Mouse (Mus musculus) heart, postnatal 0 days (tissue): ENCODE results near the gene Arrb2. TPM values are rescaled to one million over a fixed set of nuclear protein-coding genes. Genes with fewer than 3 reads are reported as not detected.

Experiments used
- ATAC-seq: fragments of 200-750 bp; cut with Nextera tagmentation; 2 replicates; pipeline ENCODE4 v1.8.0; 2017; ENCODE audit warnings: low read depth, moderate number of reproducible peaks, moderate library complexity; ENCODE audit not compliant: insufficient read depth
- DNase-seq: peaks from one replicate; pipeline ENCODE4 v3.0.0-alpha.2; 2016; ENCODE audit warnings: low spot score
- H3K27ac ChIP-seq: fragments of 300-500 bp; sonication (generic); 2 replicates; pipeline ENCODE4 v1.5.1; 2014; ENCODE audit warnings: low read depth, mild to moderate bottlenecking
- H3K27me3 ChIP-seq: fragments of 300-500 bp; sonication (generic); 2 replicates; pipeline ENCODE4 v1.6.1; 2014; ENCODE audit warnings: low read length, mixed read lengths; ENCODE audit not compliant: control insufficient read depth, insufficient read depth
- H3K36me3 ChIP-seq: fragments of 300-500 bp; sonication (generic); replicated peaks from 2 replicates; pipeline ENCODE4 v1.6.1; 2014; ENCODE audit warnings: low read length, mixed read lengths; ENCODE audit not compliant: control insufficient read depth, insufficient read depth
- H3K4me1 ChIP-seq: fragments of 300-500 bp; sonication (generic); 2 replicates; pipeline ENCODE4 v1.6.1; 2014; ENCODE audit warnings: antibody characterized with exemption; ENCODE audit not compliant: control insufficient read depth, insufficient read depth
- H3K4me2 ChIP-seq: fragments of 300-500 bp; sonication (generic); 2 replicates; pipeline ENCODE4 v1.6.1; 2014; ENCODE audit warnings: low read depth, mild to moderate bottlenecking, low read length, moderate library complexity
- H3K4me3 ChIP-seq: fragments of 300-500 bp; sonication (generic); 2 replicates; pipeline ENCODE4 v1.5.1; 2014; ENCODE audit warnings: low read depth, low read length
- H3K9ac ChIP-seq: fragments of 300-500 bp; sonication (generic); replicated peaks from 2 replicates; pipeline ENCODE4 v1.6.1; 2014; ENCODE audit warnings: low read depth, low read length, mixed read lengths
- H3K9me3 ChIP-seq: fragments of 300-500 bp; sonication (generic); replicated peaks from 2 replicates; pipeline ENCODE4 v1.6.1; 2016; ENCODE audit warnings: low read length; ENCODE audit not compliant: control insufficient read depth
- CTCF ChIP-seq: IDR thresholded peaks from 2 replicates; pipeline ENCODE4 v1.5.1; 2016; ENCODE audit warnings: antibody characterized with exemption, control low read depth, low read depth
- EP300 ChIP-seq: IDR thresholded peaks from 2 replicates; pipeline ENCODE4 v1.6.1; 2016; ENCODE audit warnings: antibody characterized with exemption, low read depth
- WGBS: fragments of 180-500 bp; shearing (Covaris S2); extraction: QIAGEN DNeasy Blood & Tissue Kit; methylation state at CpG from one replicate; pipeline ENCODE4 v1.1.7; 2014; 5-methylcytosine and 5-hydroxymethylcytosine counted together
- polyA plus RNA-seq: library from polyadenylated mRNA; unstranded; fragments of >200 nt; fragmentation: Nextera tagmentation; extraction: Ambion mirVana; gene quantifications from 2 replicates; pipeline ENCODE4 v1.2.1, GENCODE M21; 2015
- total RNA-seq: library from RNA; depleted of rRNA; stranded (reverse); fragments of >200 nt; gene quantifications from 2 replicates; pipeline ENCODE4 v1.2.3, GENCODE M21; 2014; ENCODE audit warnings: low replicate concordance

The Arrb2 gene
- total and polyA plus RNA-seq, 2 experiments from 2014 or later, result 4.8 to 9.5 TPM

- H3K4me1 ChIP-seq, result no peaks in the 10 kb centered on the region
- WGBS, result 22% methylated on average over 3 of the region's 3 CpGs
- H3K36me3 ChIP-seq, result no peaks in the 10 kb centered on the region
- H3K4me2 ChIP-seq, result no peak overlapping the region
- H3K9ac ChIP-seq, result no peak overlapping the region
- no peaks in the 10 kb centered on the region for H3K27me3 ChIP-seq
- TF ChIP-seq EP300 (no peak), CTCF (no peak)
- ATAC-seq, result no peak
- no peaks in the 10 kb centered on the region for H3K9me3 ChIP-seq
- H3K4me3 ChIP-seq, result no peak overlapping the region
- no peak overlapping the region for H3K27ac ChIP-seq
- DNase-seq, result no peak
These were observed 14.3 kb downstream of the Arrb2 start for GRCm38 (mm10) chr11:70446756-70447155.

DNA sequence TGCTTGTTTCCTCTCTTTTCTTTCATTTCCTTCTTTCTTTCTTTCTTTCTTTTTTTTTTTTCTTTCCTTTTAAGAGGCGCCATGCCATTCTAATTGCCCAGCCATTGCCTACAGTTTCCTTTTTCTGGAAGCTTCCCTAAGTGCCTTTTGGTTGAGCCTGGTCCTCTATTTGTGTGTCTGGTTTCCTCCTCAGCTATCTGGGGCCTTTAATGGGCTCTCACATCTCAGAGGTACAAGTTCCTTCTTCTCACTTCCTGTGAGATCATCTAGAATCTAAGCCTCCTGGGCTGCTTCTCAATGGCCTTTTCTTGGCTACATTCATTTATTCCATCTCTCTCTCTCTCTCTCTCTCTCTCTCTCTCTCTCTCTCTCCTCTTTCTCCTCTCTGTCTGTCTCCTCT, 14.9 kb downstream of the Arrb2 start:
- TF ChIP-seq CTCF, result no peak
- TF ChIP-seq EP300, result no peak
- no peak overlapping the region for H3K4me3 ChIP-seq
- no peak overlapping the region for H3K27ac ChIP-seq
- H3K36me3 ChIP-seq, result no peaks in the 10 kb centered on the region
- WGBS, result 77% methylated on average over 1 of the region's 1 CpGs
- no peak overlapping the region for H3K4me2 ChIP-seq
- no peak for ATAC-seq
- H3K27me3 ChIP-seq, result no peaks in the 10 kb centered on the region
- no peaks in the 10 kb centered on the region for H3K4me1 ChIP-seq
- no peak for DNase-seq
- no peak overlapping the region for H3K9ac ChIP-seq
- H3K9me3 ChIP-seq, result no peaks in the 10 kb centered on the region

GRCm38 (mm10) chr11:70450926-70451325, 18.5 kb downstream of the Arrb2 start:
- DNase-seq (no peak), ATAC-seq (no peak)
- 73% methylated on average over 2 of the region's 2 CpGs for WGBS
- Histone ChIP-seq H3K27me3 (no peaks in the 10 kb centered on the region), H3K27ac (no peak overlapping the region), H3K9ac (no peak overlapping the region), H3K4me3 (no peak overlapping the region), H3K9me3 (no peaks in the 10 kb centered on the region), H3K4me1 (no peaks in the 10 kb centered on the region), H3K36me3 (peaks cover 15% of the 10 kb centered on the region), H3K4me2 (no peak overlapping the region)
- TF ChIP-seq EP300 (no peak), CTCF (no peak)

DNA sequence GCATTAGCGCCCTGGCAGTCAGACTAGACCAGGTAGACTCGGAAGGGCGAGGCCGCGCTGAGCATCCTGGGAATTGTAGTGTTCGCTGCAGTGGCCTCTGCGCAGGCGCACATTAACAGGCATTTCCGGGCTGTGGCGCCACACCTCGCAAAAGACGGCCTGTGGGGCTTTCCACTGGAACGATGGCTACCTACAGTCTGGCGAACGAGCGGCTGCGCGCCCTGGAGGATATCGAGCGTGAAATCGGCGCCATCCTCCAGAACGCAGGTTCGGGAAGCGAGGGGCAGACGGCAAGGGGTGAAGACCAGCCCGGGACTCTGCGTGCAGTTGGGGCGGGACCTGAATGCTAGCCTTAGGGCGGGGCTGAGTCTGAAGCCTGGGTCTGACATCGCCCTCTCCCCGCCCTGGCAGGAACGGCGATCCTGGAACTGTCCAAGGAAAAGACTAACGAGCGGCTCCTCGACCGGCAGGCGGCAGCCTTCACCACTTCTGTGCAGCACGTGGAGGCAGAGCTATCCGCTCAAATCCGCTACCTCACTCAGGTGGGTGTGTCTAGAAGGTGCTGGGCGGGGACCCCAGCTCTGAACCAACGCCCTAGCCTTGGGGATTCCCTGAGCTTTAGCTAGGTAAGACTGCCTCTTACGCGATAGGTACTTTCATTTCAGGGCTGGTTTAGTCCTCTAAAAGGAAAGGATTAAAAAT, 19.5 kb downstream of the Arrb2 start, which contains the start of gene Med11:
Gene Med11, plus strand, starts transcription at position 123 of the 702 bp plus-strand sequence.
- Histone ChIP-seq H3K9ac (peak within 1 kb of the TSS; percentile 60), H3K4me1 (no peaks in the 10 kb centered on the region), H3K27ac (peak within 1 kb of the TSS; percentile 94), H3K9me3 (no peaks in the 10 kb centered on the region), H3K36me3 (peaks cover 15% of the 10 kb centered on the region), H3K27me3 (no peaks in the 10 kb centered on the region), H3K4me2 (peak within 1 kb of the TSS; percentile 65), H3K4me3 (peak within 1 kb of the TSS; percentile 66)
- under 1% methylated on average over 46 of the region's 46 CpGs for WGBS
- TF ChIP-seq CTCF, result peak; percentile 93
- no peak for TF ChIP-seq EP300
- DNase-seq, result peak; percentile 97
- peak; percentile 99 for ATAC-seq

DNA sequence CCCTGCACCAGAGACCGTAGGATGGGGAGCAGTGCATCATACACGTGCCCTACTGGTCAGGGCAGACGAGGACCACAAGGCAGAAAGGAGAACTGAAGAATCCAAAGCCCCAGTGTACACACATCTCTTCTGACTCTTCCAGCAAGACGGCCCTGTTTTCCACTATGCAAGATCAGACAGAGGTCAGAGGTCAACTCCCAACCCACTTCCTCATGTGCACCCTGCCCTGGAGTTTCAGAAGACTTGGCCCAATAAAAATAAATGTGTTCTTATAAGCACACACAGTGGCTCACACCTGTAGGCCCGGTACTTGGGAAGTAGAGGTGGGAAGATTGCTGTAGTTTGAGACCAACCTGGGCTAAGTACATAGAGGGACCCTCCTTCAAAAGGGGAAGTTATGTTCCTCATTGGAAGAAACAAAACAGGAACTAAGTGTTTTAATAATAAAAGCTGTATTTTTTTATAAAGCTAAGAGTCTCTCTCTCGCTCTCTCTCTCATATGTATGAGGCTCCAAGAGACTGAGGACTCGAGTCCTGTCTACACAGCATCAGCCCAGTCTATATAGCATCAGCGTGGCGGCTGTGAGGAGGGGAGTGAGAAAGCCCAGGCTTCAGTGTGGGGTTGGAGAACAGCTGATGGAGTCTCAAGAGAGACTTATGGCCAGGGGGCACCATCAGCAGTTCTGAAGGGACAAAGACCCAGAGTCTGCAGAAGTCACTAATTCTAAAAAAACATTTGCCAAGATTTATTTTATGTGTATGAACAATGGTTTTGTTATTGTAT, 21.0 kb downstream of the Arrb2 start:
- Histone ChIP-seq H3K9me3 (no peaks in the 10 kb centered on the region), H3K36me3 (peaks cover 15% of the 10 kb centered on the region), H3K9ac (no peak overlapping the region), H3K27ac (no peak overlapping the region), H3K4me3 (no peak overlapping the region), H3K4me1 (0 out of 2 replicates have a peak, but pooled peaks cover under 1% of the 10 kb centered on the region), H3K27me3 (no peaks in the 10 kb centered on the region), H3K4me2 (no peak overlapping the region)
- no peak for ATAC-seq
- WGBS, result 82% methylated on average over 9 of the region's 9 CpGs
- DNase-seq, result no peak
- TF ChIP-seq CTCF, result no peak
- no peak for TF ChIP-seq EP300
